Mouse (Mus musculus) MEL (cell line): ENCODE data around the gene Pla2g7. TPM values are rescaled to one million over a fixed set of nuclear protein-coding genes. Genes with fewer than 3 reads are reported as not detected.

ENCODE experiments used
- DNase-seq: peaks from one replicate; pipeline ENCODE4 v3.0.0; 2011; ENCODE audit warnings: low read depth, low spot score
- H3K27ac ChIP-seq: 2 replicates; pipeline ENCODE4 v1.5.1; 2012; ENCODE audit warnings: low read depth, mild to moderate bottlenecking, control low read depth, low read length, moderate library complexity; ENCODE audit not compliant: control insufficient read depth
- H3K27me3 ChIP-seq, 2 experiments: fragments of 150-350 bp in 1 of 2; sonication (generic) in 1 of 2; 2 replicates each; pipeline ENCODE4 v1.6.1; 2012; ENCODE audit warnings: low read length in 2 of 2, mild to moderate bottlenecking in 2 of 2, improper control_type of control experiment in 1 of 2, moderate library complexity in 1 of 2; ENCODE audit not compliant: insufficient read depth in 2 of 2, control insufficient read depth in 1 of 2
- H3K36me3 ChIP-seq, 2 experiments: 2 replicates each; pipeline ENCODE4 v1.6.1; 2012 to 2014; ENCODE audit warnings: low read length in 2 of 2, improper control_type of control experiment in 1 of 2, inconsistent platforms in 1 of 2, mild to moderate bottlenecking in 1 of 2; ENCODE audit not compliant: insufficient read depth in 2 of 2, control insufficient read depth in 1 of 2
- H3K4me1 ChIP-seq, 2 experiments: fragments of 150-350 bp in 1 of 2; sonication (generic) in 1 of 2; 2 replicates each; pipeline ENCODE4 v1.6.1; 2012; ENCODE audit warnings: low read length in 2 of 2, improper control_type of control experiment in 1 of 2, mild to moderate bottlenecking in 1 of 2; ENCODE audit not compliant: insufficient read depth in 2 of 2, control insufficient read depth in 1 of 2
- H3K4me3 ChIP-seq, 2 experiments: fragments of 150-350 bp in 1 of 2; sonication (generic) in 1 of 2; 2 replicates each; pipeline ENCODE4 v1.5.1; 2012; ENCODE audit warnings: low read depth in 2 of 2, low read length in 2 of 2, mild to moderate bottlenecking in 2 of 2, moderate library complexity in 2 of 2, control low read depth in 1 of 2, improper control_type of control experiment in 1 of 2; ENCODE audit not compliant: control insufficient read depth in 1 of 2, insufficient read depth in 1 of 2
- H3K79me2 ChIP-seq: 2 replicates; pipeline ENCODE4 v1.6.1; 2012; ENCODE audit warnings: mild to moderate bottlenecking, low read length, moderate library complexity; ENCODE audit not compliant: control insufficient read depth, poor library complexity, insufficient read depth
- H3K9ac ChIP-seq: 2 replicates; pipeline ENCODE4 v1.6.1; 2012; ENCODE audit warnings: low read depth, mild to moderate bottlenecking, control low read depth, low read length, moderate library complexity; ENCODE audit not compliant: control insufficient read depth, poor library complexity, severe bottlenecking
- H3K9me3 ChIP-seq: fragments of 150-350 bp; sonication (generic); replicated peaks from 2 replicates; pipeline ENCODE4 v1.6.1; 2012; ENCODE audit warnings: mild to moderate bottlenecking, low read length, improper control_type of control experiment, moderate library complexity; ENCODE audit not compliant: insufficient read depth
- CHD2 ChIP-seq: IDR thresholded peaks from 2 replicates; pipeline ENCODE4 v1.6.1; 2011; ENCODE audit warnings: low read length, improper control_type of control experiment
- CTCF ChIP-seq, 3 experiments: IDR thresholded peaks in 2 of 3; conservative IDR thresholded peaks in 1 of 3; 2 replicates each; pipeline ENCODE4 v1.5.1; 2011 to 2012; ENCODE audit warnings: low read length in 3 of 3, low read depth in 2 of 3, mild to moderate bottlenecking in 2 of 3, improper control_type of control experiment in 1 of 3, inconsistent platforms in 1 of 3, mixed read lengths in 1 of 3, moderate library complexity in 1 of 3; ENCODE audit not compliant: control insufficient read depth in 1 of 3, insufficient read depth in 1 of 3, poor library complexity in 1 of 3, severe bottlenecking in 1 of 3
- ELF1 ChIP-seq: IDR thresholded peaks from 2 replicates; pipeline ENCODE4 v1.6.1; 2014; ENCODE audit warnings: low read depth, mild to moderate bottlenecking, inconsistent platforms, low read length, improper control_type of control experiment, moderate library complexity
- GABPA ChIP-seq: IDR thresholded peaks from 2 replicates; pipeline ENCODE4 v1.6.1; 2012; ENCODE audit warnings: low read depth, mild to moderate bottlenecking, inconsistent platforms, low read length, improper control_type of control experiment, moderate library complexity
- GATA1 ChIP-seq: IDR thresholded peaks from 2 replicates; pipeline ENCODE4 v1.6.1; 2011; ENCODE audit warnings: low read depth, low read length, improper control_type of control experiment
- JUND ChIP-seq: IDR thresholded peaks from 2 replicates; pipeline ENCODE4 v1.6.1; 2011; ENCODE audit warnings: low read depth, mild to moderate bottlenecking, improper control_type of control experiment, low read length
- NELFE ChIP-seq: IDR thresholded peaks from 2 replicates; pipeline ENCODE4 v1.6.1; 2011; ENCODE audit warnings: low read depth, low read length, improper control_type of control experiment
- NRF1 ChIP-seq: IDR thresholded peaks from 2 replicates; pipeline ENCODE4 v1.6.1; 2014; ENCODE audit warnings: low read depth, mild to moderate bottlenecking, inconsistent platforms, low read length, improper control_type of control experiment, moderate library complexity; ENCODE audit not compliant: poor library complexity, insufficient read depth, severe bottlenecking
- POLR2A ChIP-seq, 2 experiments: IDR thresholded peaks; 2 replicates each; pipeline ENCODE4 v1.6.1; 2011 to 2012; ENCODE audit warnings: low read length in 2 of 2, mild to moderate bottlenecking in 2 of 2, control low read depth in 1 of 2, improper control_type of control experiment in 1 of 2, low read depth in 1 of 2, moderate library complexity in 1 of 2; ENCODE audit not compliant: control insufficient read depth in 1 of 2, insufficient read depth in 1 of 2, poor library complexity in 1 of 2
- POLR2AphosphoS5 ChIP-seq: IDR thresholded peaks from 2 replicates; pipeline ENCODE4 v1.6.1; 2012; ENCODE audit warnings: low read depth, borderline replicate concordance, mild to moderate bottlenecking, inconsistent platforms, low read length, moderate library complexity, mixed read lengths
- RCOR1 ChIP-seq: IDR thresholded peaks from 2 replicates; pipeline ENCODE4 v1.6.1; 2012; ENCODE audit warnings: low read depth, mild to moderate bottlenecking, inconsistent platforms, low read length, improper control_type of control experiment
- TCF12 ChIP-seq: IDR thresholded peaks from 2 replicates; pipeline ENCODE4 v1.6.1; 2014; ENCODE audit warnings: low read depth, mild to moderate bottlenecking, inconsistent platforms, low read length, improper control_type of control experiment, moderate library complexity
- UBTF ChIP-seq: IDR thresholded peaks from 2 replicates; pipeline ENCODE4 v1.6.1; 2012; ENCODE audit warnings: low read depth, mild to moderate bottlenecking, inconsistent platforms, low read length, improper control_type of control experiment, moderate library complexity, borderline replicate concordance; ENCODE audit not compliant: insufficient read depth
- USF1 ChIP-seq: IDR thresholded peaks from 2 replicates; pipeline ENCODE4 v1.6.1; 2014; ENCODE audit warnings: low read depth, mild to moderate bottlenecking, inconsistent platforms, low read length, improper control_type of control experiment, moderate library complexity
- USF2 ChIP-seq, 2 experiments: IDR thresholded peaks; 2 replicates each; pipeline ENCODE4 v1.6.1; 2011 to 2012; ENCODE audit warnings: improper control_type of control experiment in 2 of 2, low read length in 2 of 2, borderline replicate concordance in 1 of 2, inconsistent platforms in 1 of 2, low read depth in 1 of 2, mild to moderate bottlenecking in 1 of 2; ENCODE audit not compliant: insufficient read depth in 1 of 2
- ZC3H11A ChIP-seq: IDR thresholded peaks from 2 replicates; pipeline ENCODE4 v1.6.1; 2012; ENCODE audit warnings: low read depth, mild to moderate bottlenecking, inconsistent platforms, low read length, improper control_type of control experiment
- ZKSCAN1 ChIP-seq: IDR thresholded peaks from 2 replicates; pipeline ENCODE4 v1.6.1; 2012; ENCODE audit warnings: low read depth, mild to moderate bottlenecking, inconsistent platforms, low read length, improper control_type of control experiment, moderate library complexity
- ZNF384 ChIP-seq: IDR thresholded peaks from 2 replicates; pipeline ENCODE4 v1.6.1; 2012; ENCODE audit warnings: low read depth, mild to moderate bottlenecking, inconsistent platforms, low read length, improper control_type of control experiment
- polyA plus RNA-seq, 2 experiments: library from polyadenylated mRNA; stranded (reverse) in 1 of 2; unstranded in 1 of 2; fragments of >175 nt in 1 of 2; fragments of >200 nt in 1 of 2; gene quantifications; 2 replicates each; pipeline versions ENCODE4 v1.2.1 to v1.2.4; 2012; ENCODE audit warnings: low replicate concordance in 2 of 2, low read depth in 1 of 2; ENCODE audit not compliant: insufficient read length in 2 of 2, insufficient read depth in 1 of 2, missing spikeins in 1 of 2
- total RNA-seq: library from RNA; depleted of rRNA; stranded (reverse); fragments of 300-350 nt; gene quantifications from 2 replicates; pipeline ENCODE4 v1.2.3, GENCODE M21; 2012

Pla2g7 gene
- total and polyA plus RNA-seq, 3 experiments: not detected

DNA sequence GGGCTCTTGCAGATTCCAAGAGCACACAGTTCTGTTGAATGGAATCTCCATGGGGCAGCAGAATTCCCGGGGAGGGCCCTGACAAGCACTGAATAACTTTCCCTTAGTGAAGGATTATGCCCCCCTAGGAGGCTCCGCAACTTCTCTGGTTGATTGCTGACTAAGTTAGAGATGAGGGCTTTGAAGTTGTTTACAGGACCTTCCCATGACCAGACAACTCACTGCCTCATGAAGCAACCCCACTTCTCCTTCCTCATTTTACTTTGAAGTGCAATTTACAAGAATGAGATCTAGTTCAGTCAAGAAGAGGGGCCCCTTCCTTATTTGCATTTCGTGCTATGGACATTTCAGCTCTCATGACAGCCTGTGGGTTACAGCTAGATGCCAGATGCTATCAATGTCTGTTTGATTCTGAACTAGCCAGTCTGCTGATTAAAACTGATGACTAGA lies 5.8 kb downstream of the Pla2g7 start:
- no peak overlapping the region for H3K9ac ChIP-seq
- H3K27ac ChIP-seq: no peak overlapping the region
- TF ChIP-seq TCF12: no peak
- TF ChIP-seq POLR2AphosphoS5: no peak
- no peak for TF ChIP-seq ELF1
- no peak for TF ChIP-seq POLR2A (IDR thresholded peaks at IDR 0.05; ENCODE audit: control insufficient read depth in 1 of 2, insufficient read depth in 1 of 2, low read depth in 1 of 2, low read length in 2 of 2, poor library complexity in 1 of 2)
- TF ChIP-seq ZKSCAN1: no peak
- no peak for TF ChIP-seq JUND
- TF ChIP-seq UBTF: no peak
- TF ChIP-seq GABPA: no peak
- no peak for TF ChIP-seq ZNF384
- no peak for TF ChIP-seq NRF1
- TF ChIP-seq NELFE: no peak
- TF ChIP-seq GATA1: no peak
- TF ChIP-seq CTCF (IDR thresholded peaks at IDR 0.05 in 2 of 3, conservative IDR thresholded peaks at IDR 0.05 in 1 of 3; ENCODE audit: control insufficient read depth in 1 of 3, insufficient read depth in 1 of 3, low read depth in 2 of 3, low read length in 3 of 3, poor library complexity in 1 of 3, severe bottlenecking in 1 of 3): no peak
- TF ChIP-seq RCOR1: no peak
- TF ChIP-seq CHD2: no peak
- no peak for TF ChIP-seq USF1
- TF ChIP-seq USF2 (IDR thresholded peaks at IDR 0.05; ENCODE audit: borderline replicate concordance in 1 of 2, insufficient read depth in 1 of 2, low read depth in 1 of 2, low read length in 2 of 2): no peak
- H3K9me3 ChIP-seq: no peaks in the 10 kb centered on the region
- H3K4me1 ChIP-seq: no peaks in the 10 kb centered on the region
- H3K27me3 ChIP-seq: no peaks in the 10 kb centered on the region
- H3K36me3 ChIP-seq: no peaks in the 10 kb centered on the region
- no peak overlapping the region for H3K4me3 ChIP-seq
- DNase-seq: no peak
- no peaks in the 10 kb centered on the region for H3K79me2 ChIP-seq

DNA sequence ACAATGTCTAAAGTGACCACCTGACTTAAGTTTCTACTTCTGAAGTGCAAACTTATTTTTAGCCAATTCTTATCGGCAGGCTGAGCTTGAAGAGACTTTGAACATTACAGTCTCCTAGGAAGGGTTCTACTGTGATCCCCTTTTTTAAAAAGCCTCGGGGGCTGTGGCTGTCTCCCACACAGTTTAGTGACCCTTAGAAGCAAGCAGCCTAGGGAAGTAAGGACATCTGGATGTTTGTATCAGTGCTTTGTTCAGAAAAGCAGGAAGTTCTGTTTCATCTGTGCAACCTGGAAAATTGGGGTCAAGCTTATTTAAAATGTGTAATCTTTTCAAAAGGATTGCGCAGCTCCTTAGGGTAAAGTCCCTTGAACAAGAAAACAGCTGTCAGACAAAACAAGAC lies 12.6 kb downstream of the Pla2g7 start:
- Histone ChIP-seq H3K9me3 (no peaks in the 10 kb centered on the region), H3K27ac (no peak overlapping the region), H3K9ac (no peak overlapping the region)
- no peak for DNase-seq
- TF ChIP-seq ZC3H11A: no peak
- TF ChIP-seq USF2 (IDR thresholded peaks at IDR 0.05; ENCODE audit: borderline replicate concordance in 1 of 2, insufficient read depth in 1 of 2, low read depth in 1 of 2, low read length in 2 of 2): no peak
- TF ChIP-seq, all 39 proteins: peak for 0
- Histone ChIP-seq H3K4me1 (no peaks in the 10 kb centered on the region), H3K4me3 (no peak overlapping the region), H3K27me3 (no peaks in the 10 kb centered on the region), H3K79me2 (no peaks in the 10 kb centered on the region), H3K36me3 (no peaks in the 10 kb centered on the region)
